Mouse (Mus musculus) mouse trophoblast stem cell (cell line): Measurements from ENCODE around the gene Fam169a.
"Not testable (repeated sequence)": the region's sequence is repeated elsewhere in the genome, so short reads cannot be mapped to it uniquely, and the experiment has no call there.

Experiments used
- in situ Hi-C, 2 experiments: fragments of 300-500 bp; cut with MseI, MboI; formaldehyde crosslinking; loops; 2 replicates in 1 of 2; 3 replicates in 1 of 2; pipeline ENCODE4 v1.15.1; 2025

The Fam169a gene

DNA sequence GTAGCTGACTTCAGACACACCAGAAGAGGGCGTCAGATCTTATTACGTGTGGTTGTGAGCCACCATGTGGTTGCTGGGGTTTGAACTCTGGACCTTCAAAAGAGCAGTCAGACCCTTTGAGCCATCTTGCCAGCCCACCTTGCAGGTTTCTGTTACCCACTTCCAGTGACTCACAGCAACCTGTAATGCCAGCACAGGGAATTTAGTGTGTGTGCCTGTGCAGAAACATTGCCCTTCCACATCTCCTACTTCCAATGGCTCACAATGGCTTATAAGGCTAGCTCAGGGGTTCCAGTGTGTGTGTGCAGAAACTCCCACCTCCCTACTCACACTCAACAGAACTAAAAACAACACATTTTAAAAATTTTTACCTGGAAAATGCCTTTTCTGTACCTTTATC, 10.5 kb downstream of the Fam169a start:
- in situ Hi-C loops: no loop called here

DNA sequence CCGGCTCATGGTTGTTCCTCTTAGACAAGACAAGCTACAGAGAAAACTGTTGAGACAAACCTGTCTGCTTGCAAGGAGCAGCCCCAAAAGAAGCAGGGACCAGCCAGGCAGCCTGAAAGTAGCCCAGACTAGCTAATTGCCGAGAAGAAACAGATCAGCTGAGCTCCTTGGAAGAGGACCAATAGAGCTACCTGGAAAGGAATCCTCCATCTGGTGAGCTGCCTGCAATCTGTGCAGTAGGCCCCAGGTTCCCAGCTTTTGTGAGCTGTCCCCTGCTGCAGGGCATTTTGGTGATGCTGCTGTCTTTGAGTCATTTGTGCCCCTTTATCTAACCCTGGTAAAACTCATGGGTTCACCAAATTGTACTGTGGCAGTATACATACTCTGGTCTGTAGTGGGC, 13.1 kb downstream of the Fam169a start:
- in situ Hi-C loops: no loop called here

DNA sequence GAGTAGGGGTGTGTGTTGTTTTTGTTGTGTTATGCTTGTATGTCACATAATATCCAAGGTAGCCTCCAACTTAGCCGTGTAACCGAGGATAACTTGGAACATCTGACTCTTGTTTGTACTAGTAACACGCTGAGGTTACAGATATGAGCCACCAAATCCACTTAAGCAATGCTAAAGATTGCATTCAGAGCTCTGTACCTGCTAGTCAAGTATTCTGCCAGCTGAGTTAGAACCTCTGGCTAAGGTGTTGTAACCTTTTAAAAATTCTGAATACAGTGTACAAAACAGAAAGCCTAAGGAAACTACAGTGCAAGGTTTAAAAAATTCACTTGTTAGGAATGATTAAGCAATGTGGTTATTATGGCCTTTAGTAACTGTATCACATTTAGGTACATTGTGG, 13.5 kb downstream of the Fam169a start:
- in situ Hi-C loops: no loop called here

DNA sequence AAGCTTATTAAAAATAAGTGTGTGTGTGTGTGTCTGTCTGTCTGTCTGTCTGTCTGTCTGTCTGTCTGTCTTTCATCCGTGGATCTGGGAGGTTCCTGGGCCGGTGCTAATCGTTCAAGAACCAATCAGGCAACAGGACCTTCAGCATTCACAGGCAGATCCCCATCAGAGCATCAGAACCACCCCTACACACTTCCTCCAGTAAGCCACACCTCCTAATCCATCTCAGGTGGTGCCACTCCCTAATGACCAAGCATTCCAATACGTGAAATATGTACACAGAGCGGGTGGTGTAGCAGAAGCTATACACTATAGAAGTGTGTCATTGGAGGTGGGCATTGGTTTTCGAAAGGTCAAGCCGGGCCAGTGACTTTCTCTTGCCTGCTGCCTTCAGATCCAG, 15.3 kb downstream of the Fam169a start:
- in situ Hi-C loops: no loop called here

DNA sequence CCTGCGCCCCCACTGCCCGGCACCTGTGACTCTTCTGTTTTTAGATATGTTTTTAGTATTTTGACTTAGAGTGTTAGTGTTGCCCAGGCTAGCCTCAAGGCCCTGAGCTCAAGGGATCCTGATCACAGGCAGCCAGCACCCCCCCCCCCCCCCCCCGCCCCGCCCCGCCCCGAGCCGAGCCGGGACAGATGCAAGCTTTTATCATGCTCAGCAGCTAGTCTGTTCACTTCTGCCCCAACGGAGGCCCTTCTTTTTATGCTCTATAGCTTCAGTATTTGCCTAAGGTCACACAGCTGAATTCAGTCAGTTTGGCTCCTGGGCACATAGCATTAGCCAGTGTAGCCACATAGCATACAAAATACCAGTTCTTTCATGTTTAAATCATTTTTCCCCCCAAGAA, 19.2 kb downstream of the Fam169a start:
- in situ Hi-C loops: no loop called here

DNA sequence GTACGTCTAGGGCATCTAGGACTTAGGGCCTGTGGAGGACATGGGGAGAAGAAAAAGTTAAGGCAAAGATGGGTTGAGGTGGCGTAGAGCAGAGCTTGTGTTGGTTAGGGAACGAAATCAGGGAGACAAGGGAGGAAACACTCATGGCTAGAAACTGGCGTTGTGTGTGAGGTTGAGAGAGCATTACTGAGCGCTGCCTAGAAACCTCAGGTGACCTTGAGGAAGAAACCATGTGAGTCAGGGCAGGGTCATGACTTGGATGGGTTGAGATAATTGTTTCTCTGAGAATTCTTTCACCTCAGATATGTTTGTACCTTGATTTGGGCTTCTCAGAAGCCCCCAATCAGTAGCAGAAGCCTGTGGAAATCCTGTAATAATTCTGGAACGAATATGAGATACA, 20.3 kb downstream of the Fam169a start:
- in situ Hi-C loops: no loop called here

DNA sequence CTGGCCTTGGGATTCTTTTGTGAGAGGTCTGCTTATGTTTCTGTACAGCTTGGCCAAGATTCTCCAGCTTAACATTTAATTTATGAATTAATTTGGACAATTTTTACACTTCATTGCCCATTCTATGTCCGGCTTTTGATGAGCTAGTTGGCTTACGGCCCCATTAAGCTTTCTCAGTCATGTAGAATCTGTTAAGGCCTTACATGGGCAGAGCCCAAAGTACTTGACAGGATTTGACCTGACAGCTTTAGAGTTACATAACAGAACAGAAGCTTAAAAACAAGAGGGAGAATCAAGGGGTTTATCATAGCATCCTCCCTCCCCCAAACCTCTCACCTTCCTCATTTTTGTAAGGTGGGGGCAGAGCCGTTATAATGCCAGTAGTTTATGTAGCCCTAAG, 21.1 kb downstream of the Fam169a start:
- in situ Hi-C loops: no loop called here

DNA sequence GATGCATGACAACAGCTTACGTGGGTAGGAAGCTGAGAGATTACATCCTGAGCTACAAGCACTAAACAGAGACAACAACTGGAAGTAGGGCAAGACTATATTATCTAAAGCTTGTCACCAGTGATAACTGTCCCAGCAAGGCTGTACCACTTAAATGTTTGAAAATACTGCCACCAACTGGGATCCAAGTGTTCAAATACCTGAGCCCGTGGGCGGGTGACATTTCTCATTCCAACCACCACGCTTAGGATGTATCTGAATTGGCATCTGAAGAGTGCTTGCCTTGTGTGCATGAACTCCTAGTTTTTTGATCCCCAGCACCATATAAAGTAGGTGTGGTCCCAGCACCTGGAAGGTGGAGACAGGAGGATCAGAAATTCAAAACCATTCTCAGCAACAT, 28.6 kb downstream of the Fam169a start:
- in situ Hi-C loops: no loop called here

DNA sequence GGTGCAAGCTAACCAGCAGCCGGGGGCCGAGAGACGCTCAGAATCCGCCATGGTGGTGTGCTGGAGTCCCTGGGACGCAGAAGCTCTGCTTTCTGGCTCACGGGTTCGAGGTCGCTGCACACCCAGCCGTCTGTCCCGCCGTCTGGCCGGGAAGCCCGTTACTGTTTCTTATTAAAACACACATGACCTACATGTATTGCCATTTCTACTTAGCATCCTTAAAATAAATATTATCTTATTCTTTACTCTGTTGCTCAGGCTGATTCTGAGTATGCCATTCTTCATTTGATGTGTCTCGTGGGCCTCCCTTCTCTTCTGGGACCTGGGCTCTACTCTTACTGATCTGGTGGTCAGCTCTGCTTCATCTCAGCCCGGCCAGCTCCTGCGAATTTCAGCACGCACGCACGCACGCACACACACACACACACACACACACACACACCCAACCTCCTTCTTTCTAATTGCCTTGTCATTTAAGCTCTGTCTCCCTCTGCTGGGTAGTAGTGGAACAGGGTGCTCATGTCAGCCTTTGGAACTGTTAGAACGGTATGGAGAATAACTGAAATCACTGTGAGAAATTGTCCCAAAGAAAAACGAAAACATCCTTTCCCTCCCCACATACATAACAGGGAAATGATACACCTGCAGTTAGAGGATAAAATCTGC, 32.2 kb downstream of the Fam169a start, which contains the start of gene Gm6169:
Gene Gm6169 (minus strand): TSS at position 51 of the 666 bp plus-strand sequence.
- in situ Hi-C loops: no loop called here

DNA sequence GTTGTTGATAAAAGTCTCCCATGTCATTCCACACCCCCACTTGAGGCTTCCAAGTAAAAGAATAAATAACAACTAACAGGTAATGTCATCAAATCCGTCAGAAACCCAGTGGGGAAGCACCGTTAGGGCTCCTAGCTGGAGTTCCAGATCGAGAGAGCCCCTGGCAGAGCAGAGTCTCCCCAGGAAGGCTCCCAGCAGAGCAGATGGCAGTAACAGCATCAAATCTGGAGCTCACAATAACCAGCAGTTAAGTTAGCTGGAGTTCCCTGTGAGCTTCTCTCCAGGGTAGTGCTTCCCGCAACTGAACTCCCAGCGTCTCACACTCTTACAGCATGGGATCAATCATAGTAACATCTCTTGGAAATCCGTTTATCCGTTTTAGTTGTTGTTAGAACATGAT, 37.9 kb downstream of the Fam169a start:
- in situ Hi-C loops: no loop called here

DNA sequence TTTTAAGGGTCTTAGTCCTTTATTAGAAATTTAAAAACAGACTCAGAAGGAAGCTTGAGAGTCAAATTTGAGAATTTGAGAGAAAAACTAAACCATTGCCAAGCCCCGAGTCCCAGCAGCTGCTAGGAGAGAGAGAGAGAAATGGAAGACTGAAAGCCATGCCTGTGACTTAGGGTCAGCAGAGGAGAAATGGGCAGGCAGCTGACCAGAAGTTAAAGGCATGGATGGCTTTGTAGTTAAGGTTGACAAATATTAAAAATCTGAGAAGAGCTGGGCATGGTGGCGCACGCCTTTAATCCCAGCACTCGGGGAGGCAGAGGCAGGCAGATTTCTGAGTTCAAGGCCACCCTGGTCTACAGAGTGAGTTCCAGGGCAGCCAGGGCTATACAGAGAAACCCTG, 40.6 kb downstream of the Fam169a start:
- in situ Hi-C loops: not testable (repeated sequence)

DNA sequence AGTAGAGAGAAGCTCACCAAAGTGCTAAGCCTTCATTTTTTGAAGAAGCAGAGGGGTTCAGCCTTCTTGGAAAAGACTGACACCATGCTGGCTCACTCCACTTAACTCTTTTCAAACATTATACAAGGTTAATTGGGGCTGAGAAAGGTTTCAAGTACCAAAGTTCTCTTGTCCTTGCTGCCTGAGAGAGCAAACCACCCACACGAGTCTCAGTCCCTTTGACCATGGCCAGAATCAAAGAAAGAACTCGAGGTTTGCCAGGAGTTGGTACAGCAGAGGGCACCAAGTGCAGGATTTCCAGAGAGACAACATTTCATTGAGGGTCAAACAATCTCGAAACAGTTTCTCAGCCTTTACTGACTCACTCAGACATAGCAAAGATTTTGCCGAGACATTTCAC, 42.0 kb downstream of the Fam169a start:
- in situ Hi-C loops: no loop called here

DNA sequence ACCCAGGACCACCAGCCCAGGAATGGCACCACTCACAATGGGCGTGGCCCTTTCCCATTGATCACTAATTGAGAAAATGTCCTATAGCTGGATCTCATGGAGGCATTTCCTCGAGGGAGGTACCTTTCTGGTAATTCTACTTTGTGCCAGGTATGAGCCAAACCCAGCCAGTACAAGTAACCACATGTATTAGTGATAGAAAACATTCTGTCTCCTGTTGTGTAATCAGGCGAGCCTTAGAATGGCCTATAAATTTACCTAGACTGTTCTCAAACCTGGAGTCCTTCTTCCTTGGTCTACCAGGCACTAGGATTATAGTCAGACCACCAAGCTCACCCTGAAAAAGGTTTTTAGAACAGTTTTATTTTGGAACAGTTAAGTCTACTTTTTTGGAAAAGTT, 54.3 kb downstream of the Fam169a start:
- in situ Hi-C loops: no loop called here

DNA sequence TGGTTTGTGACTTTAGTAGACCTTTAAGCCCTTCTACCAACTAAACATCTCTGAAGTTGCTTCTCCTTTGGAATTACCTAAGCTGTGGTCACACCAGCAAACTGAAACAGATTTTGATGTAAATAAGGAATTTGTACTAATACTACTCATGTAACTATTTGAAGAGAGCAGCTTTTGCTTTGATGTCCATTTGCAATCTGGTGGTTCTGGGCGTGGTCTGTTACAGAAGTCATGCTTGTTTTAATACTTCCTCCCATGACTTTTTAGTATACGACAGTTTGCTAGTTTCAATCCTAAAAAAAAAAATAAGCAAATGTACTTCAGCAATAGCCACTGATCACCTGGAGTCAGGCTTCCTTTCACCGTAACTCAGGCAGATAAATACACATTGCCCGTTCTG, 62.6 kb downstream of the Fam169a start:
- in situ Hi-C loops: not testable (repeated sequence)

DNA sequence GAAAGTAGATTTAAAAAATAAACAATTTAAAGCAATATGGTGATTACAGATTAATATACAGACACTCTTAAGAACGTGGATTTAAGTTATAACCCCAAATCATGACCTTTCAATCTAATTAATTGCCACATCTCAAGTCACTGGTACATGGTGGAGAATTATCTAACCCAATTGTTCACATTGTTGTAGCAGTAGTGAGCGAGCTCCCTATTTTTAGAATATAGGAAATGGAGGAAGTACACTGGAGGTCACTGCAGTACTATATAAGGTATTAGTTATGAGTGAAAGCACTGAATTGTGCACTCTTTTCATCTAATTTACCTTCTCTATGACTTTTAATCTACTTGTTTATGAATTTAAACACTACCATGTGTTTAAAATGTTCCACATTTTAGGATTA, 63.3 kb downstream of the Fam169a start:
- in situ Hi-C loops: not testable (repeated sequence)

DNA sequence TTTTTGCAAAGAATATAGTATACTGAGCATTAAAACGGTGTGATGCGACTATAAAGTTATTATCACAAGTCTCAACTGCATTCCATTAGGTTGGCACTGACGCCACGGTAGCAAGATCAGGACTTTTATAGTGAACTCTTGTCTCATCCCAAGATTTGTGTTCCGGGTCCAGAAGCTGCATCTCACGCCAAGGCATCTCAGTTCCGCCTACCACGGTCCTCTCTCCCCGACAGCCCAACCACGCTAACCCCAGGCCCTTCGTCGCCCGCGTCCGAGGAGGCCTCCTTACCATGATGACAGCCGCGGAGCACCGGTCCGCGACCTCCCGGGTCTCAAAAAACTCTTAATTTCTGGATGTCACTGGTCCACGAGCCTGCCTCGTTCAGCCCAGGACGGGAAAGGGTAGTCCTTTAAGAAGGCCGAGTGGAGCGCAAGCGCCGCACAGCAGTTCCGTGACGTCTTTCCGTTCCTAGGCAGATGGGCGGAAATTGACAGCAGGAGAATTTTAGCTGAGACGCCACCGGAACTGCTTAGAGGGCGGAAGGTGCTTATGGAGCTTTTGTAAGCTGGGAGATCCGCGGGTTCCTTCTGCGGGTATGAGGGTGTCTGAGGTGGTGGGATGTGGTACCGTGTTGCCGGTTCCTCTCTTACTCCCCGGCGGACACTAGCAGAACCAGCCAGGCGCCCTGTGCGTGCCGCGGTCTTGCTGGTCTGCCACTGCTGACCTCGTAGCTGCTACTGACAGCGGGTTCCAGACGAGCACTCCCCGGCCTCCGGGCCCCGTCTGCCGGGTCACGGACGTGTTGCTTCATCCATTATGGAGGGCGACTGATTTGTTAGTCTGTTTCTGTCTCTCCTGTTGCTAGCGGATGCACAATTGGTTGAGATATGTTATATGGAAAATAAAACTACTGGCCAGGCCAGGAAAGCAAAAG, 70.6 kb downstream of the Fam169a start, which contains the start of the genes Gfm2 and Nsa2:
Gene Gfm2 (plus strand): TSS at position 472 of the 935 bp plus-strand sequence.
Gene Nsa2 (minus strand): TSS at position 472 of the 935 bp plus-strand sequence.
- in situ Hi-C loops: no loop called here

DNA sequence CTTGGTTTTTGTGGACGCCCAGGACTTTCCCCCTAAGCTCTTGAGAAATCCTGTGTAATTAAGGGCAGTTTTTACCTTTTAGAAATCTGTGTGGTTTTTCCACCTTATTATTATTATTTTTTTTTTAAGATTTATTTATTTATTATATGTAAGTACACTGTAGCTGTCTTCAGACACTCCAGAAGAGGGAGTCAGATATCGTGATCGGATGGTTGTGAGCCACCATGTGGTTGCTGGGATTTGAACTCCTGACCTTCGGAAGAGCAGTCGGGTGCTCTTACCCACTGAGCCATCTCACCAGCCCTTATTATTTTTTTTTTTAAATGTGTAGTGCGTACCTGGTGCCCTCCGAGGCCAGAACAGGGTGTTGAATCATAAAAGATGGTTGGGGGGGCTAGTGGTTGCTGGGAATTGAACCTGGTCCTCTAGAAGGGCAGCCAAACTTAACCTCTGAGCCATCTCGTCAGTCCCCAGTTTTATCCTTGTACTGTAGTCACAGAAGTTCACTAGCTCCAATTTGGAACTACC, 71.4 kb downstream of the Fam169a start:
- in situ Hi-C loops: not testable (repeated sequence)

DNA sequence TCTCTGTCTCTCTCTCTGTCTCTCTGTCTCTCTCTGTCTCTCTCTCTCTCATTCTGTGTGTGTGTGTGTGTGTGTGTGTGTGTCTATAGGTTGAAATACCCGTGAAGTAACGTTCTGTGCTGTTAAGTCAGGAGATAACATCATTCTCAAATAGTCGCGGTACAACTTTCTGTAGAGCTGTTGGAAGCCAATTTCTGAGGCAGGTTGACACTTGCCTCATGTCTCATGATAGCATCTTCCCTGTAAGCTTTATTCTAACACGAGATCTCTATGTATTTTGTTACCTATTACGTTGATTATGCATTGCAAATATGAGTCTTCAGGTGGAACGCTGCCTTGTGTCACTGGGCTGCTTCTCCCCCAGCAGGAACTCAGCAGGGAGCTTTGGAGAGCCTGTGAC, 75.2 kb downstream of the Fam169a start:
- in situ Hi-C loops: no loop called here

DNA sequence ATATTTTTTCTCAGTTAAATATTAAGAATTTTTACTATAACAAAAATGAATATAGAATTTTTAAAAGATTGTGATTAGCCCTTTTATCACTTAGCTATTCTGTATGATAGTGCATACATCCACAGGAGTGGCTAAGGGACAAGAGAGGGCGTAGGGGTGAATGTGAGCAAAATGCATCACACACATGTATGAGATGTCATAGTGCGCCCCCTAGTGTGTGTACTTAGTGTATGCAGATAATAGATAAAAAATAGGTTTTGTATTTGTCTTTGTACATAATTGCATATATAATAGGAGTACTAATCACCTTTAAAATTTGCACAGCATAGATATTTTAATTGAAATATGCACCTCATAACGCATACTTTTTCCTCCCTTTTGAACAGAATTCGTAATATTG, 78.7 kb downstream of the Fam169a start:
- in situ Hi-C loops: no loop called here

DNA sequence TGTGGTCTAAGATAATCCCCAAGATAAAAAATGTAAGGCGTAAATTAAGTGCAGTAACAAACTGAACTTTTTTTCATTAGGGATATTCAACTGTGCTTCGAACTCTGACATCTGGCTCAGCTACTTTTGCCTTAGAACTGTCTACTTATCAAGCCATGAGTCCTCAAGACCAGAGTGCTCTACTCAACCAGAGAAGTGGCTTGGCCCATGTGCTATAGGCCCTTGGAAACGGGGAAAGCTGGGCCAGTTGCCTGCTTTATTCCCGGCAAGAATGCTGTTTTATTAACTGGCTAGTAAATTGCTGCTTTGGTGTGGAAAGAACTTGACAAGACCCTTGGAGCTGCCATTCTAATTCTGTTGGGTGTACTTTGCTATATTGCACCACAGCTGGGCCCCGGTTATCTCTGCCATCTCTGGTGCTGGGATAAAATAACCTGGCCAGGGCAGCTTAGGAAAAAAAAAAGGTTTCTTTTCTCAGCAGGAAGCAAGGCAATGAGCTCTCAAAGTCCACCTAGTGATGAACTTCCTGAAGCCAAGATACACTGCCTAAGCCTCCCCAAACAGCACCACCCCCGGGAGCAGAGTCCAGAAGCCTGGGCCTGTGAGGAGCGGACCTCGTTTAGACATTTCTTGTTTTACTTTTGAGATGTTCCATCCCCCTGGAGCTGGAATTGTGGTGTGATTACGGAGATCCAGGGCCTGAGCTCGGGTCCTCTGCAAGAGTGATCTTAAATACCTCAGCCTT, 108.6 kb downstream of the Fam169a start:
- in situ Hi-C loops: no loop called here

DNA sequence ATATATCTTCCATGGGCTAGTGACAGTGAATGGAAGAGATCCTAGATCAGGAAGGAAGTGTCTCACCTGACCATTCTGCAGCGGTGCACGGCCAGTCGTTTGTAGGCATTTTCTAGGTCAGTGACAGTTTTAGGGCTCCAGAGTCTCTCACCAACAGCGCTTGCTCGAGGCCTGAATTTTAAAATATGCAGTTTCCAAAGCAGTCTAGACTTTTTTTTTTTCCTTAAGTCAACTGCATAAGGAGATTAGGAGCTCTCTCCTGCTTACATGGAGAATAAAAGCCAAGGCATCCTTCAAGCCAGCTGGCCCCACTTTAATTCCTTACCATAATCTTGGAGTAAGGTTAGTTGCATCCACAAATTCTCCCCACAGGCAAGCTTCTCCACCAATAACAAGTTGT, 109.6 kb downstream of the Fam169a start:
- in situ Hi-C loops: no loop called here

DNA sequence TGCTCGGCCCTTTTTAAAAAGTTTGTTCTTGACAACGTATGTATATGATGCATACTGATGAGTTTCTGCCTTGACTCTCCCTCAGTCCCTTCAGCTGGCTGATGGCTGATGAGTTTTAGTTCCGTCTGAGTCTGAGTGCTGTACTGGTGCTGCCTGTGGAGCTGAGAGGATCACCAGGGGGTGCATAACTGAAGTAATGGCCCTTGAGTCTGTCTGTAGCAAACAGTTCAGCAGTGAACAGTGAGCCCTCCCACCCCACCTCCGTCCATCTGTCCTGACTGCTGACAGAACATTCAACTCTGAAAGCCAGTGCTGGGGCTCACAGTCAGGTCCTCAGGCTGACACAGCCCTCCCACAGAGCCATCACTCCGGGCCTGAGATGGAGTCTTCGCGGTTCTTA, 111.9 kb downstream of the Fam169a start:
- in situ Hi-C loops: no loop called here
